Mouse (Mus musculus): ENCODE data around the gene Pmfbp1.

Gene Pmfbp1

DNA sequence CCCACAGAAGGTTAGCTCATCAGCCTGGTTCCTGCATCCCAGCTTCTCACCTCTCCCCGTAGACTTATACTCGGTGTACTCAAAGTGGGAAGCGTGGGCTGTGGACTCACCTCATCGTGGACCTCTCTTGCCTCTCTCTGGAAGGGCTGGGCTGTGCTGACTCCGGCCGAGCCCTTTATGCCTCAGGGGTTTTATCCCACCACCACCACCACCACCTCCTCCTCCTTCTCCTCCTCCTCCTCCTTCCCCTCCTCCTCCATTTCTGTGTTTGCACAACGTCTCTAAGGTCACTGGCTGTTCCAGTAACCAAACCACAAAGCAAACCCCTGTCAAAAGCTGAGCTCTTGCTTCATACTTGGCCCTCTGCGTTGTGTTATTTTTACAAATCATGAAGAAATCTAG lies 85.1 kb downstream of the Pmfbp1 start, which contains the start of gene Hp:
TSS of gene Hp (minus strand) at position 273 of the 402 bp plus-strand sequence.
- in situ Hi-C loops (cut with MboI; ENCODE audit: low pct_unique_long_range_greater_than_20kb in 1 of 2, low sequenced_read_pairs in 2 of 2, unreplicated experiment in 1 of 2) = no loop called here

GRCm38 (mm10) chr8:109584293-109584692 lies 90.5 kb downstream of the Pmfbp1 start:
- in situ Hi-C loops (cut with MboI; ENCODE audit: low pct_unique_long_range_greater_than_20kb in 1 of 2, low sequenced_read_pairs in 2 of 2, unreplicated experiment in 1 of 2) = no loop called here

DNA sequence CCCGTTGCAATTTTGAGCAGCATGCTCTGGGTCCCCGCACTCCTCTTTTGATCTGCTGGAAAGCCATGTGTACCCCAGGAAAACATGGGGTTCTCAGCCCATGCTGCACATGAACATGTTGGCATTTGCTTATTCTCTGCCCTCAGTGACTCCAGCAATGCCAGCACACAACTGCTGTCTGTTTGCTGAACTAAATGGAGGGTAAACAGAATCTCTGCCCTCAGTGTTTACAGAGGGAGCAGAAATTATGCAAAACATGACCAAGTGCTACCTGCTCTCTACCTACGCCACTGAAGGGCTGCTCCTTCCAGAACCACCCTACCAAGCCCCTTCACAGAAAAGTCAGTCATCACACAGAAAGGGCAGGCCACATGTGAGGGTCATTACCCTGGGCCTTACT lies 91.0 kb downstream of the Pmfbp1 start:
- in situ Hi-C loops (cut with MboI; ENCODE audit: low pct_unique_long_range_greater_than_20kb in 1 of 2, low sequenced_read_pairs in 2 of 2, unreplicated experiment in 1 of 2) = no loop called here

- in situ Hi-C loops (cut with MboI; ENCODE audit: low pct_unique_long_range_greater_than_20kb in 1 of 2, low sequenced_read_pairs in 2 of 2, unreplicated experiment in 1 of 2) = no loop called here
Observed at GRCm38 (mm10) chr8:109585652-109586051, 91.8 kb downstream of the Pmfbp1 start.

DNA sequence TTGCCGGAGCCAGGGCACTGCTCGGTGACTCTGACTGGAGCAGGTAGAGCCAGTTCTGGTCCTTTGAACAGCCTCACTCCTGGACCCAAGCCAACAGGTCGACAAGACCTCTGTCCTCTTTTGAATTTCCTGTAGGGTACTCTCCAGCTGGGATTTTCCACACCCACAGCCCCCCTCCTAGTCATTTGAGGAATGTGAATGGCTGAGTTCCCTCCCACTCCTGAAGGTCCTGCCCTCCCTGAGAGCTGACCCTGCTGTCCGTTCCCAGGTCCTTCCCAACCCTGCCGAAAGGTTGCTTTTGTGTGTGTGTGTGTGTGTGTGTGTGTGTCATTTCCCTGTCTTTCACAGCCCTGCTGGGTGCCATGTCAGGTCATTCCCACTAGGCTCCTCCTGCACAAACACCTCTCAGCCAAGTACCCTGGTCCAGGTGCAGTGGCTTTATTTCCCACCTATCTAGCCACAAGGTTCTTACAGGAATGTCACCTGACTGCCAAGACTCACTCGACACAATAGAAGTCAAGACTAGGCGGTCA lies 93.2 kb downstream of the Pmfbp1 start:
- in situ Hi-C loops (cut with MboI; ENCODE audit: low pct_unique_long_range_greater_than_20kb in 1 of 2, low sequenced_read_pairs in 2 of 2, unreplicated experiment in 1 of 2) = no loop called here

GRCm38 (mm10) chr8:109590901-109591300 lies 97.1 kb downstream of the Pmfbp1 start:
- in situ Hi-C loops (cut with MboI; ENCODE audit: low pct_unique_long_range_greater_than_20kb in 1 of 2, low sequenced_read_pairs in 2 of 2, unreplicated experiment in 1 of 2) = no loop called here

DNA sequence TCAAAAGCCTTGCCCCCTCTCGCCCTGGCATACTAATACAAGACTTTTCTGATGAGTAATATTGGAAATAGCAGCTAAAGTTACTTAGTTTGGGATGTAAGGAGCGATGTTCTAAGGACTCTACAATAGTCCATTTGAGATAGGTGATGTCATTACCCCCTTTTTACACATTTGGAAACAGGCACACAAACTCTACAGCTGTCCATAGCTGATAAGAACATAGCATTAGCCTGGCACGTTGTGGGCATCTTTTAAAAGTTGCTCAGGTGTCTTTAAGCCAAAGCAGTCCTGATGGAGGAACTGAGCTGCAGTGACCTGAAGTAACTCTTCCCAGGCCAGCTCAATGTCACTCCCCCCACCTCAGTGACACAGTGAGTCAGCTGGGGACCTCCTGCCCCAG lies 97.5 kb downstream of the Pmfbp1 start:
- in situ Hi-C loops (cut with MboI; ENCODE audit: low pct_unique_long_range_greater_than_20kb in 1 of 2, low sequenced_read_pairs in 2 of 2, unreplicated experiment in 1 of 2) = no loop called here

DNA sequence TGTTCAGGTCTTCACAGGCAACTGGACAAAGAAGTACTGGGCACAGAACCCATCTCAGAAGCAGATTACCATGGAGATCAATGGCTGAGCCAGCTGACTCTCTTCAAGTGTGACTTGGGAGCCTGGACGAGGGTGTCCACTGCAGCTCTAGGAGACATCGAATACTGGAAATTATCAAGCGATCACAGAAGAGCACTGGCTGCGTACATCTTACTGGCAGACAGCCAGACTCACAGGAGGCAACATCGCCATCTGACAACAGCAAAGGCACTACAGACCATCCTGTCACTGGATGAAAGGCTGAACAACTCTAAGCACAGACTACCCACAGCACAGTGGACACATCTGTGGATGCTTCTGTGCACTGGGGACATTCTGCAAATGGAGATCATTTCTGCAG lies 98.3 kb downstream of the Pmfbp1 start:
- in situ Hi-C loops (cut with MboI; ENCODE audit: low pct_unique_long_range_greater_than_20kb in 1 of 2, low sequenced_read_pairs in 2 of 2, unreplicated experiment in 1 of 2) = no loop called here
